Mouse (Mus musculus) liver, embryonic 11.5 days (tissue): ENCODE measurements at regions not wholly inside any gene's neighbourhood (a gene's known extent, or its start where the extent isn't known, plus 50 kb on each side); places are given as distances from the start of the nearest gene placed in this dataset.

Experiments
- ATAC-seq: fragments of 200-750 bp; cut with Nextera tagmentation; replicated peaks from 2 replicates; pipeline ENCODE4 v1.8.0; 2017; ENCODE audit warnings: moderate number of reproducible peaks, mild to moderate bottlenecking, moderate TSS enrichment, moderate library complexity; ENCODE audit not compliant: low FRiP score
- DNase-seq: peaks from one replicate; pipeline ENCODE4 v3.0.0-alpha.2; 2017; ENCODE audit warnings: low spot score
- H3K27ac ChIP-seq: fragments of 300-500 bp; sonication (generic); 2 replicates; pipeline ENCODE4 v1.5.1; 2014; ENCODE audit warnings: mild to moderate bottlenecking, low read depth, low read length, control low read depth
- H3K27me3 ChIP-seq: fragments of 300-500 bp; sonication (generic); replicated peaks from 2 replicates; pipeline ENCODE4 v1.6.1; 2014; ENCODE audit warnings: low read length, mixed read lengths; ENCODE audit not compliant: control insufficient read depth, insufficient read depth
- H3K36me3 ChIP-seq: fragments of 300-500 bp; sonication (generic); 2 replicates; pipeline ENCODE4 v1.6.1; 2014; ENCODE audit warnings: mild to moderate bottlenecking, low read length, moderate library complexity, mixed read lengths; ENCODE audit not compliant: control insufficient read depth, insufficient read depth
- H3K4me1 ChIP-seq: fragments of 300-500 bp; sonication (generic); replicated peaks from 2 replicates; pipeline ENCODE4 v1.6.1; 2014; ENCODE audit warnings: low read length, mixed read lengths; ENCODE audit not compliant: control insufficient read depth, insufficient read depth
- H3K4me2 ChIP-seq: fragments of 300-500 bp; sonication (generic); 2 replicates; pipeline ENCODE4 v1.6.1; 2014; ENCODE audit warnings: mild to moderate bottlenecking, control low read depth, moderate library complexity
- H3K4me3 ChIP-seq: fragments of 300-500 bp; sonication (generic); 2 replicates; pipeline ENCODE4 v1.5.1; 2014; ENCODE audit warnings: low read depth, low read length, control low read depth
- H3K9ac ChIP-seq: fragments of 300-500 bp; sonication (generic); 2 replicates; pipeline ENCODE4 v1.6.1; 2014; ENCODE audit warnings: low read depth, low read length, control low read depth
- H3K9me3 ChIP-seq: fragments of 300-500 bp; sonication (generic); 2 replicates; pipeline ENCODE4 v1.6.1; 2016; ENCODE audit warnings: low read length, inconsistent platforms, mixed read lengths; ENCODE audit not compliant: control insufficient read depth
- WGBS: fragments of 180-500 bp; shearing (Covaris S2); extraction: QIAGEN DNeasy Blood & Tissue Kit; methylation state at CpG from one replicate; pipeline ENCODE4 v1.1.7; 2014; 5-methylcytosine and 5-hydroxymethylcytosine counted together

DNA sequence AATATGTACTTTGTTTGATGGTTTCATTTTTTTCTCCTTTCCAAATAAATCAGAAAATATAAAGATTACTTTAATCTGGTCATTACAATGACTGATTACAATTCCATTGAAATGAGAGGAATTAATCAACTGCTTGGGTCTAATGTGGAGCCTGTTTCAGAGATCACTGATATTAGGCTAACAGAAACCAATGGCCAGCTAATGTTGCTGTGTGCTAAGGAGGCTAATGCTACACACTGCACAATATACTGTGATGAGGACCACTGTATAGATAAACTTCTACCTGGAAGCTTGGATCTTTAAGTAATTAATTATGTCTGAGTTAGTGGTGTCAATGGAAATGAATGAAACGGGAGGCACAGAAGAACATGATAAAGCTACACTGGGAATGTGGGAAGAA lies 284.6 kb upstream of the Dab2 start:
- no peaks in the 10 kb centered on the region for H3K4me1 ChIP-seq
- 66% methylated on average over 1 of the region's 1 CpGs for WGBS
- no peak overlapping the region for H3K27ac ChIP-seq
- no peak for DNase-seq
- no peak overlapping the region for H3K4me2 ChIP-seq
- H3K9ac ChIP-seq: no peak overlapping the region
- no peak for ATAC-seq
- H3K27me3 ChIP-seq: no peaks in the 10 kb centered on the region
- no peak overlapping the region for H3K4me3 ChIP-seq
- H3K36me3 ChIP-seq: no peaks in the 10 kb centered on the region
- no peaks in the 10 kb centered on the region for H3K9me3 ChIP-seq

GRCm38 (mm10) chr15:6016637-6017049 lies 282.9 kb upstream of the Dab2 start:
- no peak for ATAC-seq
- 69% methylated on average over 5 of the region's 5 CpGs for WGBS

DNA sequence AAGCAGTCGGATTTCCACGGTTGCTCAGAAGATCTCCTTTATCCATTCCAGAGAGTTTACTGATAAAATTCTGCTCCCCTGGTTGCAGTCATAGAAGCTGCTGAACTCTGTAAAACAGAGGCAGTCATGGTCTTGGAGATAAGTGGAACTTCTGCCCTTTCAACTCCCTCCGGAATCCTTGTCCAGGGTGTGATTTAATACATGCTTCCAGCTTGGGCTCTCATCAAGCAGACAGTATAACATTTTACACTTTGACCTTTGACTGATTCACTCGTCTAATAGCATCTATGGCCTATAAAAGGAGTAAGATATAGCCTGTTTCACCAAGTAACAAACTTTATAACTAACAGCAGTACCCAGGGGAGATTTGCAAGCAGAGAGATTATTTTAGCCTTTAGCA lies 274.0 kb upstream of the Dab2 start:
- no peak for DNase-seq
- Histone ChIP-seq H3K27me3 (no peaks in the 10 kb centered on the region), H3K9ac (no peak overlapping the region), H3K4me3 (no peak overlapping the region), H3K27ac (no peak overlapping the region), H3K4me2 (no peak overlapping the region), H3K4me1 (no peaks in the 10 kb centered on the region), H3K36me3 (no peaks in the 10 kb centered on the region), H3K9me3 (no peaks in the 10 kb centered on the region)
- no peak for ATAC-seq
- 45% methylated on average over 4 of the region's 4 CpGs for WGBS

More at GRCm38 (mm10) chr15:6016637-6017049, 282.9 kb upstream of the Dab2 start:
- no peak for DNase-seq
- Histone ChIP-seq H3K9me3 (no peaks in the 10 kb centered on the region), H3K4me2 (no peak overlapping the region), H3K9ac (no peak overlapping the region), H3K4me3 (no peak overlapping the region), H3K36me3 (no peaks in the 10 kb centered on the region), H3K4me1 (no peaks in the 10 kb centered on the region), H3K27me3 (no peaks in the 10 kb centered on the region), H3K27ac (no peak overlapping the region)

- H3K4me1 ChIP-seq: no peaks in the 10 kb centered on the region
- no peak overlapping the region for H3K4me3 ChIP-seq
- no peak overlapping the region for H3K27ac ChIP-seq
- no peak overlapping the region for H3K9ac ChIP-seq
- H3K9me3 ChIP-seq: no peaks in the 10 kb centered on the region
- DNase-seq (no peak), ATAC-seq (no peak)
- H3K4me2 ChIP-seq: no peak overlapping the region
- no peaks in the 10 kb centered on the region for H3K36me3 ChIP-seq
- no peaks in the 10 kb centered on the region for H3K27me3 ChIP-seq
- 77% methylated on average over 1 of the region's 1 CpGs for WGBS
Observed at GRCm38 (mm10) chr15:6029214-6029613, 270.4 kb upstream of the Dab2 start.

GRCm38 (mm10) chr15:6030396-6030795 lies 269.2 kb upstream of the Dab2 start:
- Histone ChIP-seq H3K9me3 (no peaks in the 10 kb centered on the region), H3K36me3 (no peaks in the 10 kb centered on the region), H3K4me2 (no peak overlapping the region), H3K9ac (no peak overlapping the region), H3K27me3 (no peaks in the 10 kb centered on the region), H3K4me1 (no peaks in the 10 kb centered on the region), H3K4me3 (no peak overlapping the region), H3K27ac (no peak overlapping the region)
- DNase-seq (no peak), ATAC-seq (no peak)
- 49% methylated on average over 5 of the region's 5 CpGs for WGBS

GRCm38 (mm10) chr15:6034156-6034555 lies 265.4 kb upstream of the Dab2 start:
- Histone ChIP-seq H3K9me3 (no peaks in the 10 kb centered on the region), H3K4me3 (no peak overlapping the region), H3K4me2 (no peak overlapping the region), H3K4me1 (no peaks in the 10 kb centered on the region), H3K27me3 (no peaks in the 10 kb centered on the region), H3K9ac (no peak overlapping the region), H3K27ac (no peak overlapping the region), H3K36me3 (no peaks in the 10 kb centered on the region)
- ATAC-seq (no peak), DNase-seq (no peak)
- 82% methylated on average over 4 of the region's 4 CpGs for WGBS

GRCm38 (mm10) chr15:6044511-6045256 lies 254.9 kb upstream of the Dab2 start:
- no peak for DNase-seq
- ATAC-seq: no peak
- 45% methylated on average over 10 of the region's 10 CpGs for WGBS
- H3K4me1 ChIP-seq: no peaks in the 10 kb centered on the region
- H3K36me3 ChIP-seq: no peaks in the 10 kb centered on the region
- no peaks in the 10 kb centered on the region for H3K27me3 ChIP-seq
- no peak overlapping the region for H3K4me2 ChIP-seq
- no peak overlapping the region for H3K4me3 ChIP-seq
- no peak overlapping the region for H3K9ac ChIP-seq
- H3K9me3 ChIP-seq: no peaks in the 10 kb centered on the region
- no peak overlapping the region for H3K27ac ChIP-seq

GRCm38 (mm10) chr15:6055703-6056102 lies 243.9 kb upstream of the Dab2 start:
- Histone ChIP-seq H3K27ac (no peak overlapping the region), H3K4me2 (no peak overlapping the region)
- 83% methylated on average over 3 of the region's 3 CpGs for WGBS

GRCm38 (mm10) chr15:6056887-6057626 lies 242.5 kb upstream of the Dab2 start:
- H3K27me3 ChIP-seq: no peaks in the 10 kb centered on the region
- H3K4me2 ChIP-seq: no peak overlapping the region
- DNase-seq (no peak), ATAC-seq (no peak)
- H3K36me3 ChIP-seq: no peaks in the 10 kb centered on the region
- H3K9ac ChIP-seq: no peak overlapping the region
- WGBS: 58% methylated on average over 11 of the region's 11 CpGs
- H3K9me3 ChIP-seq: no peaks in the 10 kb centered on the region
- H3K27ac ChIP-seq: no peak overlapping the region
- H3K4me3 ChIP-seq: no peak overlapping the region
- 0 out of 2 replicates have a peak, but pooled peaks cover 2% of the 10 kb centered on the region for H3K4me1 ChIP-seq

More at GRCm38 (mm10) chr15:6055703-6056102, 243.9 kb upstream of the Dab2 start:
- ATAC-seq (no peak), DNase-seq (no peak)
- Histone ChIP-seq H3K36me3 (no peaks in the 10 kb centered on the region), H3K9me3 (no peaks in the 10 kb centered on the region), H3K4me3 (no peak overlapping the region), H3K9ac (no peak overlapping the region), H3K27me3 (no peaks in the 10 kb centered on the region), H3K4me1 (0 out of 2 replicates have a peak, but pooled peaks cover 2% of the 10 kb centered on the region)
